Mouse (Mus musculus) liver, postnatal 0 days (tissue): ENCODE measurements around the gene P4ha2. TPM values are rescaled to one million over a fixed set of nuclear protein-coding genes. Genes with fewer than 3 reads are reported as not detected.
A peak's percentile ranks its signal among the peaks of the same experiment; 100 is the strongest.
"Not testable (repeated sequence)": the region's sequence is repeated elsewhere in the genome, so short reads cannot be mapped to it uniquely, and the experiment has no call there.

ENCODE experiments used
- ATAC-seq: fragments of 200-750 bp; cut with Nextera tagmentation; 2 replicates; pipeline ENCODE4 v1.8.0; 2017; ENCODE audit warnings: mild to moderate bottlenecking, moderate library complexity
- DNase-seq: peaks from one replicate; pipeline ENCODE4 v3.0.0-alpha.2; 2016
- H3K27ac ChIP-seq: fragments of 300-500 bp; sonication (generic); 2 replicates; pipeline ENCODE4 v1.5.1; 2014; ENCODE audit warnings: antibody characterized with exemption, moderate library complexity, mild to moderate bottlenecking, low read depth
- H3K27me3 ChIP-seq: fragments of 300-500 bp; sonication (generic); 2 replicates; pipeline ENCODE4 v1.6.1; 2014; ENCODE audit warnings: low read length, control low read depth, mixed read lengths; ENCODE audit not compliant: insufficient read depth
- H3K36me3 ChIP-seq: fragments of 300-500 bp; sonication (generic); replicated peaks from 2 replicates; pipeline ENCODE4 v1.6.1; 2014; ENCODE audit warnings: mild to moderate bottlenecking, control low read depth, low read length, moderate library complexity, mixed read lengths; ENCODE audit not compliant: insufficient read depth
- H3K4me1 ChIP-seq: fragments of 300-500 bp; sonication (generic); 2 replicates; pipeline ENCODE4 v1.6.1; 2014; ENCODE audit warnings: antibody characterized with exemption, mild to moderate bottlenecking, control low read depth; ENCODE audit not compliant: insufficient read depth
- H3K4me2 ChIP-seq: fragments of 300-500 bp; sonication (generic); 2 replicates; pipeline ENCODE4 v1.6.1; 2014; ENCODE audit warnings: low read depth, mild to moderate bottlenecking, low read length, moderate library complexity, mixed read lengths
- H3K4me3 ChIP-seq: fragments of 300-500 bp; sonication (generic); 2 replicates; pipeline ENCODE4 v1.5.1; 2014; ENCODE audit warnings: low read depth, low read length
- H3K9ac ChIP-seq: fragments of 300-500 bp; sonication (generic); replicated peaks from 2 replicates; pipeline ENCODE4 v1.6.1; 2014; ENCODE audit warnings: mild to moderate bottlenecking, moderate library complexity
- H3K9me3 ChIP-seq: fragments of 300-500 bp; sonication (generic); 2 replicates; pipeline ENCODE4 v1.6.1; 2016; ENCODE audit warnings: mild to moderate bottlenecking, control low read depth, low read length, mixed read lengths
- CTCF ChIP-seq: sonication (generic); IDR thresholded peaks from 2 replicates; pipeline ENCODE4 v1.5.1; 2016; ENCODE audit warnings: antibody characterized with exemption, low read depth
- EP300 ChIP-seq: IDR thresholded peaks from 2 replicates; pipeline ENCODE4 v1.6.1; 2016; ENCODE audit warnings: antibody characterized with exemption, low read depth, mild to moderate bottlenecking
- WGBS: fragments of 180-500 bp; shearing (Covaris S2); extraction: QIAGEN DNeasy Blood & Tissue Kit; methylation state at CpG from one replicate; pipeline ENCODE4 v1.1.7; 2014; ENCODE audit not compliant: insufficient replicate concordance; 5-methylcytosine and 5-hydroxymethylcytosine counted together
- polyA plus RNA-seq: library from polyadenylated mRNA; unstranded; fragments of >200 nt; fragmentation: Nextera tagmentation; extraction: Ambion mirVana; gene quantifications from 2 replicates; pipeline ENCODE4 v1.2.1, GENCODE M21; 2015

P4ha2 gene
- polyA plus RNA-seq, 1 experiment from 2014 or later = 2.4 TPM

DNA sequence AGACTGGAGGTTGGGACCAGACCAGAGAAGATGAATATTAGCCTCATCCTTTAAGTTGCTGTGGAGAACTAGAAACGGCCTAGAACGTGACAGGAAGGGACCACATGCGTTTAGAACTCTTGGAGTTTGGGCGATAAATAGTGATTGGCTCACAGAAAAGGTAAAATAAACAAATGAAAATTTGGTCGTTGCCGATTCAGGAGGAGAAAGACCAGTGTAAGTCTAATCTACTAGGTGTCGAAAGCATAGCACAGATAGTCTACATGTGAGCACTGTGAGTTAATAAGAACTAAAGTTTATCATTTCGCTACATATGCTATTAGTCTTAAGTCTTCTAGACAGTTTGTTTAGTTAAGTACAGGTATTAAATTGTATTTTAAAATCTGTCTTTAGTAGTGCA, 30.1 kb downstream of the P4ha2 start:
- no peak overlapping the region for H3K4me3 ChIP-seq
- TF ChIP-seq CTCF = no peak
- TF ChIP-seq EP300 = no peak

DNA sequence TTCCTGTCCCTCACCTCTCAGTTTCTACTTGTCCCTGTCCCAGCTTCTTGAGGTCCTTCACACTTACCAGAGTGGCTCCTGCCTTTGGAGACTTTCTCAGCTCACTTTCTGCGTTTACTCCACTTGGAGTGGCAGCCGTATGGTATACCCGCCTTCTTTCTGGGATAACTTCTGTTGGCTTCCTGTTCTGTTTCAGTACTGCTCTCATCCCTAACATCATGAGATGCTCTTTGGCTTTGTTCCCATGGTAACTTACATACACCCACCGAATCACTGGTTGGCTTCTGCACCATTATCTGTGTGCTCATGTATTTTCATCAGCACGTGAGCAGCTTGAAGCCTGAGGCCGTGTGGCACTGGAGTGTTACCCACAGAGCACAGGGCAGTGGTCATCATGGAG, 30.8 kb downstream of the P4ha2 start:
- no peak for DNase-seq
- ATAC-seq = no peak
- no peak overlapping the region for H3K4me2 ChIP-seq
- H3K9ac ChIP-seq = no peak overlapping the region
- H3K36me3 ChIP-seq = no peaks in the 10 kb centered on the region
- H3K4me1 ChIP-seq = peaks cover 4% of the 10 kb centered on the region; the same call in 1 of the 2 replicates
- H3K27ac ChIP-seq = no peak overlapping the region
- no peaks in the 10 kb centered on the region for H3K27me3 ChIP-seq
- TF ChIP-seq CTCF (no peak), EP300 (no peak)
- no peaks in the 10 kb centered on the region for H3K9me3 ChIP-seq
- 80% methylated on average over 6 of the region's 6 CpGs for WGBS
- no peak overlapping the region for H3K4me3 ChIP-seq

More for the DNA sequence above, 30.1 kb downstream of the P4ha2 start:
- no peaks in the 10 kb centered on the region; the same call in 1 of the 2 replicates for H3K36me3 ChIP-seq
- no peak overlapping the region for H3K4me2 ChIP-seq
- 78% methylated on average over 8 of the region's 8 CpGs for WGBS
- peaks cover 4% of the 10 kb centered on the region; the same call in 1 of the 2 replicates for H3K4me1 ChIP-seq
- DNase-seq (no peak), ATAC-seq (no peak)
- no peak overlapping the region for H3K9ac ChIP-seq
- no peaks in the 10 kb centered on the region for H3K27me3 ChIP-seq
- H3K27ac ChIP-seq = no peak overlapping the region
- H3K9me3 ChIP-seq = no peaks in the 10 kb centered on the region

DNA sequence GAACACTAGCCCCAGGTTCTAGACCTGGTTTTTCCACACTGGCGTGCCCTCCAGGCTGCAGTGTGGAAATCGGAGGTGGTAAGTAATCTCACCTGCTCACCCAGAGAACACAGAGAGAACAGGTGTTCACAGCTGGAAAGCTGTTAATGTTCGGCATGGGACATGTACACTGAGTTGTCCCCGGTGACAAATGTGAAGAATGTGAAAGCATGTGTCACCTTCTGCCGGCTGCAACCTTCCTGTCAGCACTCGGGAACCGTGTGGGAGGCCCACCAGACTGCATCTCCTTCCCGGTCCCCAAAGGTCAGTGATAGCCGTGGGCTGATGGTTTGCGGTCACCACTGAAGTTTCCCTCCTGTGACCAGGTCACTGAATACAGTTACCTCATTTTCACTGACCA, 32.4 kb downstream of the P4ha2 start:
- no peak for DNase-seq
- H3K9ac ChIP-seq = no peak overlapping the region
- peaks cover 2% of the 10 kb centered on the region; the same call in 1 of the 2 replicates for H3K4me1 ChIP-seq
- no peak for ATAC-seq
- no peaks in the 10 kb centered on the region for H3K36me3 ChIP-seq
- H3K27me3 ChIP-seq = no peaks in the 10 kb centered on the region
- no peak overlapping the region for H3K27ac ChIP-seq
- 73% methylated on average over 10 of the region's 10 CpGs for WGBS
- H3K9me3 ChIP-seq = no peaks in the 10 kb centered on the region
- no peak overlapping the region for H3K4me2 ChIP-seq
- TF ChIP-seq EP300 = no peak
- TF ChIP-seq CTCF = no peak
- H3K4me3 ChIP-seq = no peak overlapping the region

DNA sequence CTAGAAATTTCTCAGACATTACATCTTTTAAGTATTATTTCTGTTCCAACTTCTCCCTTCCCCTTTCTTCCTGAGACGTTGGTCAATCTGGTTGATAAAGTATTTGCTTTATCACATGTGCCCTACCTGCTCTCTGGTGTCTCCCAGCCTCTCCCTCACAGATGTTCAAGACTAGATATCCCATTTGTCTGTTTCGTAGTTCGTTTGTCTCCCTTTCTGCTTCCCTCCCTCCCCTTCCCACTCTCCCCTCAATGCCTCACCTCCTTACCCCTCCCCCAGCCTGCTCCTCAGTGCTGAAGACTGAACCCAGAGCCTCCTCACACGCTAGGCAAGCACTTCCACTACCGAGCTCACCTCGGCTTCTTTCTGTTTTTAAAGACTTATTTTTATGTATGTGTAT, 35.0 kb downstream of the P4ha2 start:
- Histone ChIP-seq H3K27ac (no peak overlapping the region), H3K9me3 (no peaks in the 10 kb centered on the region), H3K4me1 (no peaks in the 10 kb centered on the region), H3K4me2 (no peak overlapping the region), H3K27me3 (no peaks in the 10 kb centered on the region), H3K36me3 (no peaks in the 10 kb centered on the region), H3K4me3 (no peak overlapping the region), H3K9ac (no peak overlapping the region)
- WGBS = 50% methylated on average over 6 of the region's 6 CpGs
- TF ChIP-seq EP300 (peak; percentile 53; the same call in 1 of the 2 replicates), CTCF (no peak)
- DNase-seq (no peak), ATAC-seq (no peak)

DNA sequence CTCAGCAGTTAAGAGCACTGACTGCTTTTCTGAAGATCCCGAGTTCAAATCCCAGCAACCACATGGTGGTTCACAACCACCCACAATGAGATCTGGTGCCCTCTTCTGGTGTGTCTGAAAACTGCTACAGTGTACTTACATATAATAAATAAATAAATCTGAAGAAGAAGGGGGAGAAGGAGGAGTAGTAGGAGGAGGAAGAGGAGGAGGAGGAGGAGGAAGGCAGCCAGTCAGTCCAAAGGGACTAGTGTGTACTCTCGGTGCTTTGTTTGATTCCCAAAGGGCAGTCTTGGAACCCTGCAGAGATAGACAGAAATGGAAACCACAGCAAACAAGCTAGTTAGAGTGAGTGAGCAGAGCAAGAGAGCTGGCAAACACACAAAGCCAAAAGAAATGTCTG, 40.3 kb downstream of the P4ha2 start:
- not testable (repeated sequence) for H3K27ac ChIP-seq, H3K27me3 ChIP-seq, H3K4me2 ChIP-seq, H3K4me3 ChIP-seq, H3K36me3 ChIP-seq, H3K9me3 ChIP-seq, H3K4me1 ChIP-seq, H3K9ac ChIP-seq, ATAC-seq
- 40% methylated on average over 2 of the region's 2 CpGs for WGBS
- peak; percentile 47 for DNase-seq

DNA sequence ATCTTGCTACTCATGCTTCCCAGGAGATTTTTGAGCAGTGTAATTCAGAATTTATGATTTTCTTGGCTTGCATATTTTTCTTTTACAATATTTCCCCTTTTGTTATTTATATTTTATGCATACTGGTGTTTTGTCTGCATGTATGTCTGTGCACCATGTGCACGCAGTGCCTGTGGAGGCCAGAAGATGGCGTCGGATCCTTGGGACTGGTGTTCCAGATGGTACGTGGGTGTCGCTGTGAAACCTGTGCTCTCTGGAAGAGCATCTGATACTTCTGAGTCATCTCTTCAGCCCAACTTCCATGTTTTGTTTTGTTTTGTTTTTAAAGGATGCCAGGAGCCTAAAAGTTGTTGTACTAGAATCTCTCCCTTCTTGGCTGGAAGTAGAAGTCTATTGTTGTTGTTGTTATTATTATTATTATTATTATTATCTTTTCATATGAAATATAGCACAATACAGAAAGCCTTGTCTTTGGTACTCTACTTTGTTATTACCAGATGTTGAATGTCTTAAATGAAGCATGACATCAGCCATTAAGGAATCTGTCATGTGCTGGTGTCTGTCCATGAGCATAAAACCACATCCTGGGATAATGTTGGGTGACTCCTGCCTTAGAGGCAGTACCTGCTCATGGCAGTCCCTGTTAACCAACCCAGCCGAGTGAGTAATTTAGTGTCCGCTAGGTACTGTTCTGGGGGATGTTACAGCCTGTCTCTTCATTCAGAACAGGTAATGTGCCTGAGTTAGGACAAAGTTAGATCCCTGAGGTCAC, 41.5 kb downstream of the P4ha2 start:
- no peaks in the 10 kb centered on the region for H3K36me3 ChIP-seq
- ATAC-seq = no peak
- H3K4me2 ChIP-seq = no peak overlapping the region
- 79% methylated on average over 7 of the region's 7 CpGs for WGBS
- DNase-seq = no peak
- H3K9me3 ChIP-seq = no peaks in the 10 kb centered on the region
- H3K4me1 ChIP-seq = no peaks in the 10 kb centered on the region
- H3K27ac ChIP-seq = no peak overlapping the region
- no peak overlapping the region for H3K4me3 ChIP-seq
- H3K9ac ChIP-seq = no peak overlapping the region
- TF ChIP-seq EP300 = no peak
- 0 out of 2 replicates have a peak, but pooled peaks have one; percentile 32 for TF ChIP-seq CTCF
- H3K27me3 ChIP-seq = no peaks in the 10 kb centered on the region
